Mouse (Mus musculus) liver, embryonic 11.5 days (tissue): ENCODE data around the gene Pitpnm2. TPM values are rescaled to one million over a fixed set of nuclear protein-coding genes. Genes with fewer than 3 reads are reported as not detected.

Experiments used
- ATAC-seq: fragments of 200-750 bp; cut with Nextera tagmentation; replicated peaks from 2 replicates; pipeline ENCODE4 v1.8.0; 2017; ENCODE audit warnings: moderate number of reproducible peaks, mild to moderate bottlenecking, moderate TSS enrichment, moderate library complexity; ENCODE audit not compliant: low FRiP score
- DNase-seq: peaks from one replicate; pipeline ENCODE4 v3.0.0-alpha.2; 2017; ENCODE audit warnings: low spot score
- H3K27ac ChIP-seq: fragments of 300-500 bp; sonication (generic); 2 replicates; pipeline ENCODE4 v1.5.1; 2014; ENCODE audit warnings: mild to moderate bottlenecking, low read depth, low read length, control low read depth
- H3K27me3 ChIP-seq: fragments of 300-500 bp; sonication (generic); replicated peaks from 2 replicates; pipeline ENCODE4 v1.6.1; 2014; ENCODE audit warnings: low read length, mixed read lengths; ENCODE audit not compliant: control insufficient read depth, insufficient read depth
- H3K36me3 ChIP-seq: fragments of 300-500 bp; sonication (generic); 2 replicates; pipeline ENCODE4 v1.6.1; 2014; ENCODE audit warnings: mild to moderate bottlenecking, low read length, moderate library complexity, mixed read lengths; ENCODE audit not compliant: control insufficient read depth, insufficient read depth
- H3K4me1 ChIP-seq: fragments of 300-500 bp; sonication (generic); replicated peaks from 2 replicates; pipeline ENCODE4 v1.6.1; 2014; ENCODE audit warnings: low read length, mixed read lengths; ENCODE audit not compliant: control insufficient read depth, insufficient read depth
- H3K4me2 ChIP-seq: fragments of 300-500 bp; sonication (generic); 2 replicates; pipeline ENCODE4 v1.6.1; 2014; ENCODE audit warnings: mild to moderate bottlenecking, control low read depth, moderate library complexity
- H3K4me3 ChIP-seq: fragments of 300-500 bp; sonication (generic); 2 replicates; pipeline ENCODE4 v1.5.1; 2014; ENCODE audit warnings: low read depth, low read length, control low read depth
- H3K9ac ChIP-seq: fragments of 300-500 bp; sonication (generic); 2 replicates; pipeline ENCODE4 v1.6.1; 2014; ENCODE audit warnings: low read depth, low read length, control low read depth
- H3K9me3 ChIP-seq: fragments of 300-500 bp; sonication (generic); 2 replicates; pipeline ENCODE4 v1.6.1; 2016; ENCODE audit warnings: low read length, inconsistent platforms, mixed read lengths; ENCODE audit not compliant: control insufficient read depth
- WGBS: fragments of 180-500 bp; shearing (Covaris S2); extraction: QIAGEN DNeasy Blood & Tissue Kit; methylation state at CpG from one replicate; pipeline ENCODE4 v1.1.7; 2014; 5-methylcytosine and 5-hydroxymethylcytosine counted together
- polyA plus RNA-seq: library from polyadenylated mRNA; unstranded; fragments of >200 nt; fragmentation: Nextera tagmentation; extraction: Ambion mirVana; gene quantifications from 2 replicates; pipeline ENCODE4 v1.2.1, GENCODE M21; 2014

Gene Pitpnm2
- polyA plus RNA-seq, 1 experiment from 2014 or later: 5.9 TPM

GRCm38 (mm10) chr5:124168428-124169223 lies 80.9 kb downstream of the Pitpnm2 start:
- WGBS: 86% methylated on average over 12 of the region's 12 CpGs
- peaks cover 48% of the 10 kb centered on the region for H3K4me1 ChIP-seq

GRCm38 (mm10) chr5:124167621-124168020 lies 81.9 kb downstream of the Pitpnm2 start:
- Histone ChIP-seq H3K9ac (no peak overlapping the region), H3K4me3 (no peak overlapping the region), H3K4me1 (peaks cover 46% of the 10 kb centered on the region), H3K9me3 (no peaks in the 10 kb centered on the region), H3K27ac (no peak overlapping the region), H3K27me3 (no peaks in the 10 kb centered on the region; the same call in 1 of the 2 replicates), H3K4me2 (no peak overlapping the region), H3K36me3 (no peaks in the 10 kb centered on the region)
- 73% methylated on average over 10 of the region's 10 CpGs for WGBS
- ATAC-seq: no peak
- DNase-seq: no peak

More at GRCm38 (mm10) chr5:124168428-124169223, 80.9 kb downstream of the Pitpnm2 start:
- ATAC-seq (no peak), DNase-seq (no peak)
- H3K4me2 ChIP-seq: no peak overlapping the region
- H3K36me3 ChIP-seq: no peaks in the 10 kb centered on the region
- H3K27ac ChIP-seq: no peak overlapping the region
- no peak overlapping the region for H3K9ac ChIP-seq
- H3K27me3 ChIP-seq: no peaks in the 10 kb centered on the region; the same call in 1 of the 2 replicates
- H3K9me3 ChIP-seq: no peaks in the 10 kb centered on the region
- H3K4me3 ChIP-seq: no peak overlapping the region

GRCm38 (mm10) chr5:124166741-124167140 lies 82.8 kb downstream of the Pitpnm2 start:
- Histone ChIP-seq H3K4me1 (peaks cover 51% of the 10 kb centered on the region), H3K9ac (no peak overlapping the region), H3K27me3 (no peaks in the 10 kb centered on the region; the same call in 1 of the 2 replicates), H3K4me2 (no peak overlapping the region), H3K36me3 (no peaks in the 10 kb centered on the region), H3K9me3 (no peaks in the 10 kb centered on the region), H3K4me3 (no peak overlapping the region), H3K27ac (no peak overlapping the region)
- ATAC-seq (no peak), DNase-seq (no peak)

GRCm38 (mm10) chr5:124165622-124166570 lies 83.7 kb downstream of the Pitpnm2 start:
- Histone ChIP-seq H3K9me3 (no peaks in the 10 kb centered on the region), H3K36me3 (no peaks in the 10 kb centered on the region), H3K4me3 (no peak overlapping the region), H3K27me3 (no peaks in the 10 kb centered on the region; the same call in 1 of the 2 replicates), H3K27ac (no peak overlapping the region), H3K4me2 (0 out of 2 replicates have a peak overlapping the region, but pooled peaks have one; percentile 14), H3K9ac (no peak overlapping the region), H3K4me1 (peaks cover 51% of the 10 kb centered on the region)
- 55% methylated on average over 15 of the region's 15 CpGs for WGBS
- DNase-seq (no peak), ATAC-seq (peak; percentile 63)

- 82% methylated on average over 11 of the region's 11 CpGs for WGBS
- Histone ChIP-seq H3K27ac (no peak overlapping the region), H3K9ac (no peak overlapping the region), H3K9me3 (no peaks in the 10 kb centered on the region), H3K36me3 (no peaks in the 10 kb centered on the region), H3K4me1 (peaks cover 62% of the 10 kb centered on the region), H3K4me2 (no peak overlapping the region), H3K27me3 (no peaks in the 10 kb centered on the region; the same call in 1 of the 2 replicates), H3K4me3 (no peak overlapping the region)
- ATAC-seq: no peak
- no peak for DNase-seq
Observed at GRCm38 (mm10) chr5:124163445-124163844, 86.1 kb downstream of the Pitpnm2 start.

- Histone ChIP-seq H3K4me1 (peaks cover 59% of the 10 kb centered on the region), H3K27ac (no peak overlapping the region), H3K9me3 (no peaks in the 10 kb centered on the region), H3K27me3 (no peaks in the 10 kb centered on the region; the same call in 1 of the 2 replicates), H3K4me3 (no peak overlapping the region), H3K9ac (no peak overlapping the region), H3K4me2 (no peak overlapping the region), H3K36me3 (no peaks in the 10 kb centered on the region)
- WGBS: 67% methylated on average over 5 of the region's 5 CpGs
- ATAC-seq: peak; percentile 59
- no peak for DNase-seq
Observed at GRCm38 (mm10) chr5:124162577-124162976, 87.0 kb downstream of the Pitpnm2 start.

GRCm38 (mm10) chr5:124161831-124162230 lies 87.7 kb downstream of the Pitpnm2 start:
- no peaks in the 10 kb centered on the region for H3K9me3 ChIP-seq
- H3K9ac ChIP-seq: no peak overlapping the region
- WGBS: 60% methylated on average over 10 of the region's 10 CpGs
- no peaks in the 10 kb centered on the region; the same call in 1 of the 2 replicates for H3K27me3 ChIP-seq
- no peak for DNase-seq
- H3K4me3 ChIP-seq: no peak overlapping the region
- H3K4me2 ChIP-seq: no peak overlapping the region
- peaks cover 52% of the 10 kb centered on the region for H3K4me1 ChIP-seq
- no peak overlapping the region for H3K27ac ChIP-seq
- ATAC-seq: peak; percentile 12; the same call in 1 of the 2 replicates
- H3K36me3 ChIP-seq: no peaks in the 10 kb centered on the region

- ATAC-seq (no peak), DNase-seq (no peak)
- H3K27ac ChIP-seq: no peak overlapping the region
- WGBS: 51% methylated on average over 7 of the region's 7 CpGs
- no peaks in the 10 kb centered on the region for H3K9me3 ChIP-seq
- H3K36me3 ChIP-seq: no peaks in the 10 kb centered on the region
- peaks cover 30% of the 10 kb centered on the region for H3K4me1 ChIP-seq
- H3K9ac ChIP-seq: no peak overlapping the region
- no peaks in the 10 kb centered on the region for H3K27me3 ChIP-seq
- no peak overlapping the region for H3K4me2 ChIP-seq
- H3K4me3 ChIP-seq: no peak overlapping the region
Observed at GRCm38 (mm10) chr5:124159453-124159852, 90.1 kb downstream of the Pitpnm2 start.
